Mouse (Mus musculus): ENCODE data around the gene Gm4871. TPM values are rescaled to one million over a fixed set of nuclear protein-coding genes. Genes with fewer than 3 reads are reported as not detected.
"Not testable (repeated sequence)": the region's sequence is repeated elsewhere in the genome, so short reads cannot be mapped to it uniquely, and the experiment has no call there.

Gm4871 gene
- polyA plus RNA-seq, 1 experiment from 2014 or later, result not detected

- Histone ChIP-seq H3K4me1 (no peaks in the 10 kb centered on the region), H3K36me3 (no peaks in the 10 kb centered on the region), H3K9me3 (no peaks in the 10 kb centered on the region), H3K27ac (replicated peaks) (no peak overlapping the region), H3K4me3 (no peak overlapping the region), H3K4me2 (replicated peaks) (no peak overlapping the region), H3K27me3 (no peaks in the 10 kb centered on the region), H3K9ac (replicated peaks) (no peak overlapping the region)
- ATAC-seq (ENCODE audit: low FRiP score, low read depth), result no peak
- 51% methylated on average over 4 of the region's 4 CpGs for WGBS
Observed at GRCm38 (mm10) chr5:145041628-145042027, 9.1 kb upstream of the Gm4871 start.

- not testable (repeated sequence) for H3K4me2 ChIP-seq (replicated peaks); H3K36me3 ChIP-seq; H3K9ac ChIP-seq (replicated peaks); H3K4me1 ChIP-seq; H3K9me3 ChIP-seq; ATAC-seq (ENCODE audit: low FRiP score, low read depth); H3K4me3 ChIP-seq; H3K27ac ChIP-seq (replicated peaks); H3K27me3 ChIP-seq
- WGBS, result 100% methylated on average over 1 of the region's 1 CpGs
Observed at GRCm38 (mm10) chr5:145030476-145030875, 2.1 kb downstream of the Gm4871 start.

- not testable (repeated sequence) for H3K27me3 ChIP-seq; H3K36me3 ChIP-seq; H3K9me3 ChIP-seq; H3K27ac ChIP-seq (replicated peaks); ATAC-seq (ENCODE audit: low FRiP score, low read depth); H3K4me2 ChIP-seq (replicated peaks); H3K4me1 ChIP-seq; H3K9ac ChIP-seq (replicated peaks); H3K4me3 ChIP-seq
- 76% methylated on average over 1 of the region's 1 CpGs for WGBS
Observed at GRCm38 (mm10) chr5:145020712-145021111, 11.8 kb downstream of the Gm4871 start.

GRCm38 (mm10) chr5:145020254-145020653 is 12.3 kb downstream of the Gm4871 start:
- not testable (repeated sequence) for H3K9ac ChIP-seq (replicated peaks); H3K4me2 ChIP-seq (replicated peaks); H3K27ac ChIP-seq (replicated peaks); H3K4me1 ChIP-seq; H3K4me3 ChIP-seq; H3K27me3 ChIP-seq; H3K36me3 ChIP-seq; H3K9me3 ChIP-seq; ATAC-seq (ENCODE audit: low FRiP score, low read depth)
- WGBS, result 38% methylated on average over 1 of the region's 1 CpGs

GRCm38 (mm10) chr5:145016761-145017160 is 15.8 kb downstream of the Gm4871 start:
- not testable (repeated sequence) for H3K4me3 ChIP-seq; H3K9ac ChIP-seq (replicated peaks); H3K9me3 ChIP-seq; H3K27ac ChIP-seq (replicated peaks); H3K4me2 ChIP-seq (replicated peaks); H3K36me3 ChIP-seq; H3K27me3 ChIP-seq; ATAC-seq (ENCODE audit: low FRiP score, low read depth); H3K4me1 ChIP-seq
- WGBS, result 54% methylated on average over 2 of the region's 2 CpGs

- Histone ChIP-seq H3K9me3 (no peaks in the 10 kb centered on the region), H3K4me2 (replicated peaks) (no peak overlapping the region), H3K4me1 (no peaks in the 10 kb centered on the region), H3K4me3 (no peak overlapping the region), H3K27ac (replicated peaks) (no peak overlapping the region), H3K9ac (replicated peaks) (no peak overlapping the region), H3K27me3 (no peaks in the 10 kb centered on the region), H3K36me3 (no peaks in the 10 kb centered on the region)
- ATAC-seq (ENCODE audit: low FRiP score, low read depth), result no peak
- 83% methylated on average over 1 of the region's 1 CpGs for WGBS
Observed at GRCm38 (mm10) chr5:145014278-145014677, 18.3 kb downstream of the Gm4871 start.

GRCm38 (mm10) chr5:145008878-145009659 is 23.5 kb downstream of the Gm4871 start:
- no peak overlapping the region for H3K4me2 ChIP-seq (replicated peaks)
- 89% methylated on average over 15 of the region's 15 CpGs for WGBS
- H3K36me3 ChIP-seq, result no peaks in the 10 kb centered on the region
- no peak overlapping the region for H3K9ac ChIP-seq (replicated peaks)
- no peaks in the 10 kb centered on the region for H3K9me3 ChIP-seq
- no peaks in the 10 kb centered on the region for H3K27me3 ChIP-seq
- H3K27ac ChIP-seq (replicated peaks), result no peak overlapping the region
- ATAC-seq (ENCODE audit: low FRiP score, low read depth), result no peak
- H3K4me3 ChIP-seq, result no peak overlapping the region
- H3K4me1 ChIP-seq, result no peaks in the 10 kb centered on the region

- Histone ChIP-seq H3K36me3 (no peaks in the 10 kb centered on the region), H3K4me2 (replicated peaks) (no peak overlapping the region), H3K9me3 (no peaks in the 10 kb centered on the region), H3K27me3 (no peaks in the 10 kb centered on the region), H3K9ac (replicated peaks) (no peak overlapping the region), H3K4me1 (no peaks in the 10 kb centered on the region), H3K4me3 (no peak overlapping the region), H3K27ac (replicated peaks) (no peak overlapping the region)
- ATAC-seq (ENCODE audit: low FRiP score, low read depth), result no peak
- WGBS, result 86% methylated on average over 6 of the region's 6 CpGs
Observed at GRCm38 (mm10) chr5:145005596-145005995, 27.0 kb downstream of the Gm4871 start.

GRCm38 (mm10) chr5:145004495-145004894 is 28.1 kb downstream of the Gm4871 start:
- Histone ChIP-seq H3K4me3 (no peak overlapping the region), H3K4me1 (no peaks in the 10 kb centered on the region)
- 84% methylated on average over 9 of the region's 9 CpGs for WGBS

GRCm38 (mm10) chr5:145003362-145003761 is 29.2 kb downstream of the Gm4871 start:
- H3K27ac ChIP-seq (replicated peaks), result no peak overlapping the region

More at GRCm38 (mm10) chr5:145004495-145004894, 28.1 kb downstream of the Gm4871 start:
- no peaks in the 10 kb centered on the region for H3K9me3 ChIP-seq
- H3K27ac ChIP-seq (replicated peaks), result no peak overlapping the region
- no peak overlapping the region for H3K4me2 ChIP-seq (replicated peaks)
- no peaks in the 10 kb centered on the region for H3K27me3 ChIP-seq
- no peaks in the 10 kb centered on the region for H3K36me3 ChIP-seq
- no peak for ATAC-seq (ENCODE audit: low FRiP score, low read depth)
- H3K9ac ChIP-seq (replicated peaks), result no peak overlapping the region

GRCm38 (mm10) chr5:144998491-144998890 is 34.1 kb downstream of the Gm4871 start:
- Histone ChIP-seq H3K36me3 (no peaks in the 10 kb centered on the region), H3K27ac (replicated peaks) (no peak overlapping the region), H3K4me3 (no peak overlapping the region), H3K9ac (replicated peaks) (no peak overlapping the region), H3K9me3 (no peaks in the 10 kb centered on the region), H3K4me1 (no peaks in the 10 kb centered on the region), H3K27me3 (no peaks in the 10 kb centered on the region), H3K4me2 (replicated peaks) (no peak overlapping the region)
- no peak for ATAC-seq (ENCODE audit: low FRiP score, low read depth)
- 38% methylated on average over 2 of the region's 2 CpGs for WGBS

More at GRCm38 (mm10) chr5:145003362-145003761, 29.2 kb downstream of the Gm4871 start:
- H3K9me3 ChIP-seq, result no peaks in the 10 kb centered on the region
- no peak overlapping the region for H3K9ac ChIP-seq (replicated peaks)
- WGBS, result 79% methylated on average over 3 of the region's 3 CpGs
- no peak overlapping the region for H3K4me2 ChIP-seq (replicated peaks)
- H3K27me3 ChIP-seq, result no peaks in the 10 kb centered on the region
- H3K4me1 ChIP-seq, result no peaks in the 10 kb centered on the region
- no peak for ATAC-seq (ENCODE audit: low FRiP score, low read depth)
- H3K36me3 ChIP-seq, result no peaks in the 10 kb centered on the region
- H3K4me3 ChIP-seq, result no peak overlapping the region

- 79% methylated on average over 5 of the region's 5 CpGs for WGBS
- Histone ChIP-seq H3K4me1 (no peaks in the 10 kb centered on the region), H3K36me3 (no peaks in the 10 kb centered on the region), H3K27ac (replicated peaks) (no peak overlapping the region), H3K4me3 (no peak overlapping the region), H3K27me3 (no peaks in the 10 kb centered on the region), H3K4me2 (replicated peaks) (no peak overlapping the region), H3K9me3 (no peaks in the 10 kb centered on the region), H3K9ac (replicated peaks) (no peak overlapping the region)
- ATAC-seq (ENCODE audit: low FRiP score, low read depth), result no peak
Observed at GRCm38 (mm10) chr5:144990481-144990880, 42.1 kb downstream of the Gm4871 start.

GRCm38 (mm10) chr5:144990051-144990450 is 42.5 kb downstream of the Gm4871 start:
- Histone ChIP-seq H3K4me2 (replicated peaks) (no peak overlapping the region), H3K4me3 (no peak overlapping the region), H3K9ac (replicated peaks) (no peak overlapping the region), H3K27me3 (no peaks in the 10 kb centered on the region), H3K27ac (replicated peaks) (no peak overlapping the region), H3K4me1 (no peaks in the 10 kb centered on the region), H3K36me3 (no peaks in the 10 kb centered on the region), H3K9me3 (no peaks in the 10 kb centered on the region)
- 52% methylated on average over 2 of the region's 2 CpGs for WGBS
- ATAC-seq (ENCODE audit: low FRiP score, low read depth), result no peak
